Mouse (Mus musculus) T-helper 1 cell (primary cell): ENCODE data around the gene Snap91.

Source experiments
- in situ Hi-C: fragments of 300-600 bp; cut with MboI, MseI; formaldehyde crosslinking; loops from one replicate; pipeline ENCODE4 v1.15.1; 2025; ENCODE audit warnings: high pct_unique_total_duplicates

Gene Snap91

DNA sequence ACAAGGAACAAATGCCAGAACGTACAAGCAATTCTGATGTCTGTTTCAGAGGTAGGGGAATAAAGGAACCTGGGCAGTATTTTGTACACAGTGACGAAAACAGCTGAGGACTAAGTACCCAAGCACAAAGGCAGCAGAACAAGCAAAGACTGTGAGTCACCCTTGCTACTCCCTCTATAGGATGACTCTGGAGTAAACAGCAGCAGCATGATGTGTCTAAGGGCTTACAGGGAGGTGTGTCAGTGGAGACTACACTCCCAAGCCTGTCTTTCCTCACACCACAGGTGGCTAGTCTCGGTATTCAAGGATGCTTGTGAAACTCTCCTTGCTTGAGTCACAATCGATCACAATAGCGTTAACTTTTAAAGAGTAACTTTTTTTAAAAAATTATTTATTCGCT, 66.1 kb downstream of the Snap91 start:
- in situ Hi-C loops: no loop called here

DNA sequence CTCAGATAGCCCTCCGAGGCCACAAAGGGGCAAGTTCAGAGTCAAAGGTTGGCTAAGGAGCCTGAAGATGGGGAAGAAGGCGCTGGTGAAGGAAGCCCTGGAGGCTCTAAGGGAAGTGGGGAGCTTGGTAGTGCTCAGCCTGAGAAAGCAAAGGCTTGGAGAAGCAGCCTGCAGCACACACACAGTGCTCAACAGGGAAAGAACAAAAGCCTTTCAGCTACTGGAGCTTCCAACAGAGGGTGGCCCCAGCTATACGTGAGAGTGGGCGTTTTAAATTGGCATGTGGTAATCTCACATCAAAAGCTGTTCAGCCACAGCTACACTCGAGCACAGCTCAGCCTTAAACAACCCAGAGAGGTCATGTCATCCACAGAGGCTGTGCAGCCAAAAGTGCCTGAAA, 67.1 kb downstream of the Snap91 start:
- in situ Hi-C loops: no loop called here

DNA sequence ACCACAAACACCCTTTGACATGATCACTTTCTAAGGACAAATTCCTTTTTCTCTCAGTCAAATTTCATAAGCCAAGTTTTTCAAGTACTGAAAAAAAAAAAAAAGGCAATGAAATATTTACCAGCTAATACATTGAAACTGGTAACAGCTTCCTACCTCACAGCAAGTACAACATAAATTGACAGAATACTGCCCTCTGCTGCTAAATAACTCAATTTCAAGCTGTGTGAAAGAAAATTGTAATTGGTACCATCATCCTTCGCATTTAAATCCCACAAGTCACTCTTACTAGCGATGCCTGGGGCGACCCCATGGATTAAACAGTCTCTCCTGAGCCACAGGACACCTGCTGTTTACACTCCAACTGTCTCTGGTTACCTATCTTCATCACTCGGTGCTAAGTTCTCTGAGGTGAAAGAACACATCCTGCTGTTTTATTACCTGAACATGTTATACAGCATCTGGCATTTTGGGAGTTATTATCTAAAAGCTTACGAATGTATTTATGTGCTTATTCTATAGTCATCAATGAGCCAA, 69.7 kb downstream of the Snap91 start:
- in situ Hi-C loops: no loop called here

DNA sequence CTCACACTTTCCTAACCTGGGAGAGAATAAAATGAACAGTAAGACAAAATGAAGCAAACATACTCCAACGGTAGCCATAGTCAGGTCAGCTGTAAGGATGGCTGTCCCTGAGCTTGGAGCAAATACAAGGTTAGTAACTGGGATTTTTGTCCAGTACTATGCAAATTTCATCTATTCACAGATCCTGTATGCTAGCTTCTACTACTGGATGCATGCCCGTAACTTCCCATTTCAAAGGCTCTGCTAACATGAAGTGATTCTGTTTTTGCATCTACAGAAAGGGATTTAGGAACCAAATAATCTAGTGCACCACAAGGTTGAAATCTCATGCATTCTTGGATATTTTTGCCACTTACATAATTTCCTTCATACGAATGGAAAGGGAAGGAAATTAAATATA, 70.2 kb downstream of the Snap91 start:
- in situ Hi-C loops: no loop called here

DNA sequence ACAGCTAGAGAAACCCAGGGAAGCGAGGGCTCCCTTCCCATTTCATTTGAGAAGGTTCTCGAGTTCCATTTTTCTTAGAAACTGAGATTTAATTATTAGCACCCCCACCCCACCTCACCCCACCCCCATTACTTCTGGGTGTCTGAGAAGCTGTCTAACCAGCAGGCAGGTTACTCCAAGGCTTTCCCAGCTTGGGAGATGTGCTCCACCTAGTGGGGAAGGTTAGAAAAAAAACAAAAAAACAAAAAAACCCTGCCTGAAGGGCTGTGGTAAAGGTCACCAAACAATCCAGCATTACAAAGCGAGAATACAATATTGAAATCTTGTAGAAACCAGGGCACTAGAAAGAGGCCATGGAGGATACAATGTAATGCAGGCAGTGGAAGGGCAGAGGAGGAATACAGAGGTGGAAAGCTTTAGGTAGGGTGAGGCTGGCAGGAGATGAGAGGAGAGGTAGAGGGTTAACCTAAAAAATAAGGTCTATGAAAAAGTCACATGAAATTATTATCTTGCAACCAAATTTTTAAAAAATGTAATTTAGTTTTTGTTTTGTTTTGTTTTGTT, 79.8 kb downstream of the Snap91 start:
- in situ Hi-C loops: no loop called here

DNA sequence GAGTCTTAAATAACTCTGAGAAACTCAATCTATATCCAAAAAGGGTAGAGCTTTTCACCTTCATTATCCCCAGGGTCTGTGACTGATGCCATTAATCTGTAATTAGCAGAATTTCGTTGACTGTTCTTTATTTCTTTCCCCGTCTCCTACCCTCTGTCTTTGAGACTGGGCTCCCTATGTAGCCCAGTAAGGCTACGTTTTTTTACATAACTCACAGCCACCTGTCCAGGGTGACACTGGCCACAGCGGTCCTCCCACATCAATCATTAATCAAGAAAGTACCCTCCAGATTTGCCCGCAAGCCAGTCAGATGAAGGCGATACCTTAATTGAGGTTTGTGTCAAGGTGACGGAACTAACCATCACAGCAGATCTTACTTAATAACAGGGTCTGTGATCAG, 81.4 kb downstream of the Snap91 start:
- in situ Hi-C loops: no loop called here

DNA sequence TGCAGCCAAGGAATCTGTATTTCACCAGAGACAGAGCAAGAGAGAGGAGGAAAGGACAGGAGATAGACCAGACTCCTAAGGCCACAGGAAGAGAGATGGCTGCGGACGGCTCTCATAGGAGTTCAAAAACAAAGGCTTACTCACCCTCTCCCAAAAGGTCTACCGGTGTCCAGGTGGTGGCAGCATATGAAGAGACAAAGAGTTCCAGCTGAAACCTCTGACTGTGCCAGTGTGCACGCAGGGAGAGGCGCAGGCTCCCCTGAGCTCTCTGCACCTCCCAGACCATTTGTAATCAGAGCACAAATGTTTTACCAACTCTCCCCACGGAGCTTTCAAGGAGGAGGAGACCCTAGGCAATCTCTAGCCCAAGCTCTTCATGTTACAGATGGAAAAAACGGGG, 81.8 kb downstream of the Snap91 start:
- in situ Hi-C loops: no loop called here

DNA sequence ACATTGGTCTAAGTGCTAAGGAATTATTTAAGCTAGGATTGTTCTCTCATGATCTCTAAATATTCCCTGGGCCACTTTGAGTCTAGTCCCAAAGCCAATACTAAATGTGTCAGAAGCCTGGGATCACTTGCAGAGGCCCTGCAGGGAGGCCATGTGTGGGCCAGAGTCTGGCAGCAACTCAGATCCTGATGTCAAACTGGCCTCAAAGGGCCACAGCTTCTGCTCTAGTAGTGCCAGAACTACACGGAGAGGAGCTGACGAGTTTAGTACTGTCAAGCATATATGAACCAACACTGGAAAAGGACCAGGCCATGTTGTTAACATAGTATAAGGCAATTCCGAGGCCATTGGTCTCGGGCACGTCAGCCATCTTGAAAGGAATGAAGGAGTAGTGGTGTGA, 82.3 kb downstream of the Snap91 start:
- in situ Hi-C loops: no loop called here

DNA sequence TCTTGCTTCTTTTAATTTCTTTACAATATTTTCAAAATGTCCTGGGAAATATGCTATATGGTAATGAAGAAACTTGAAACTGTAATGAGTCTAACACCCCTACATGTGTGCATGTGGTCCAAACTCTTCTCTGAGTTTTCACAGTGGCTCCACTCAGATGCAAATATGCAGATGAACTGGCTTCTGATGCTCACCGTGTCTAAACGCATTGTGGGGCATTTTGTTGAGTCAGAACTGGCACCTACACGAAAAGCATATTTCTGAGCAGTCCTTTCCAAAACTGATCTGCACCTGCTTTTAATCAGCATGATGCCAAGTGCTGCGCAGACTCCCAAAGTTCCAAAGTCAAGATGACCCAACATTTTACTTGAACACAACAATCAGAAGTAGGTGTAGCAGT, 82.9 kb downstream of the Snap91 start:
- in situ Hi-C loops: no loop called here

DNA sequence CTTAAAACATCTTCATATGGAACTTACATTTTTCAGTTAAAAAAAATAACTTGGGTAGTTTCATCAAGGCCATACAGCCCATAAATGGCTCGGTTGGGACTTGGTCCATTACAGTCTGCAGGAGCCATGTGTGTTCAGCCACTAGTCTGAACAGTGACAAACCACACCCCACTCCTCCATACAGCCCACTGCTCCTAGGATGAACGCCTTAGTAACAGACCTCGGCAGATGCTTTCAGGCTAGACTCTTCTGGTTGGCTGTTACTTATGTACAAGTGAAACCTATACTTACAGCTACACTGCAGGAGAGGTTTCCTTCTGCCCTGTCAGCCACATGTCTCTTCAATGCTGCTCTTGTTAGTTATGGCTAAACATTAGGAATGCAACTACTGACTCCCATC, 85.2 kb downstream of the Snap91 start:
- in situ Hi-C loops: no loop called here

DNA sequence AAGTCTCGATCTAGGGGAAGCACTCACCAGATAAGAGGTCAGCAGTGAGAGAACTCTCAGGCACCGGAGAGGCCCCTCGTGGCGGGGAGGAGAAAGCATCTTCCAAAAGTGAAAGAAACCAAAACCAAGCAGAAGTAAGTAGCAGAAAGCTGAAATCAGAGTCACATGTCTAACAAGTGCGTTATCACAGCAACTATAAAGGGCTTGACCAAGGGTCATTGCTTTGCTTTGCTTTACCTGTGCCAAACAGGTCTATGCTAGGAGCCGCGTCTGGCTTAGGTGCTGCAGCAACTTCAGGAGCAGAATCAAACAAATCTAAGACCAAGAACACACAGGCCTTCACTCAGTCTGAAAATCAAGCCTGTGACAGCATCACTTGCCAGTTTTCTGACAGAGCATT, 88.5 kb downstream of the Snap91 start:
- in situ Hi-C loops: no loop called here

DNA sequence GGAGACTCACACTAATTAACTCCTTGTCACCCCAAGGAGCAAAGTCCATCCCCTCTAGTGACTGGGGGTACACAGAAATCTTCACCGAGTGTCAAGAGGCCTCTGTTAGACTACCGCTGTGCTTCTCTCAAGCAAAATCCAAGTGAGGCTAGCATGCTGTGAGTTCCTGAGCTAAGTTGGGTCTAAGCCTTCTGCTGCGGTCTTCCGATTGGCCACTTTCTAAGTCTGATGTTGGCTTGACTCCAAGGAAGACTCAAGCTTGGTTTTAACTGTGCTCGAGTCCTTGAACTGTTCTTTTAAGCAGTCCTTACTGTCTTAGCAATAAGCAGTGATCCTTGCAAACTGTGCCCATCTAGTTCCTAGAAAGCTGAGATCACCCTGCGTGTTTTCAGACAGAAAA, 91.3 kb downstream of the Snap91 start:
- in situ Hi-C loops: loop anchor here (10.0 kb wide), 1 partner anchor 1594 kb away; no protein-coding TSS in a partner anchor

DNA sequence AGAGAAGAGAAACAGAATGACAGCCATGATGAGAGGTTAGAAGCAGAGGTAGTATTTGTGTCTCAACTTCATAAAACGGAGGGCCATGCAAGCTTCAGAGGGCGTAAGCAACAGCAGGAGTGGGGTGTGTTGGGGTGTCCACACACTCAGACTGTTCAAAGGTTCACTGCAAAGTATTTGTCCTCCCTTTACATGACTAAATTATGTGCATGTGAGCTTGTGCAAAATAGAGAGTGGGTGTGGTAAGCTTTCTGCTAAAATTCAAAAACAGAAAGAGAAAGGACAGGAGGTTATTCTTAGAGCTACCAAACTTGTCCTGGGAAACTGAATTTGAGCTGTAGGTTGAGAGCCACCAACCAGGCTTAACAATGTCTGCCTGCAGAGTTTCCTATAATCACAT, 97.6 kb downstream of the Snap91 start:
- in situ Hi-C loops: loop anchor here (10.0 kb wide), 1 partner anchor 1588 kb away; no protein-coding TSS in a partner anchor

DNA sequence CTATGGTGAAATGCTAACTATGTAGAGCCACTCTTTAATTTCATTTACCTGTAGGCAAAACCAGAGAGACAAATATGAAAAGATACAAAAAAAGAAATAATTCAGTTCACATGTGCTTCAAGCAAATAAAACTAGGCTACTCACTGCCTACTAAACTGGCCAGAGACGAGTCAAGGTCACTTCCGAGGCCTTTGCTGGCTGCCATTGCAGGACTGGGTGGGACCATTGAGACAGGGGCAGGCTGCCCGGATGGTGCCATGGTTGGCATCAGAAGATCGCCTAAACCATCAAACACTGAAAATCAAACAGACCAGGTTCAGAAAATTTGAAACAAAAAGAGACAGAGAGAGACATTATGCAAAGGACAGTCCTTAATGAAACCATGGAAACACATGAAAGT, 99.0 kb downstream of the Snap91 start:
- in situ Hi-C loops: loop anchor here (10.0 kb wide), 1 partner anchor 1587 kb away; no protein-coding TSS in a partner anchor

DNA sequence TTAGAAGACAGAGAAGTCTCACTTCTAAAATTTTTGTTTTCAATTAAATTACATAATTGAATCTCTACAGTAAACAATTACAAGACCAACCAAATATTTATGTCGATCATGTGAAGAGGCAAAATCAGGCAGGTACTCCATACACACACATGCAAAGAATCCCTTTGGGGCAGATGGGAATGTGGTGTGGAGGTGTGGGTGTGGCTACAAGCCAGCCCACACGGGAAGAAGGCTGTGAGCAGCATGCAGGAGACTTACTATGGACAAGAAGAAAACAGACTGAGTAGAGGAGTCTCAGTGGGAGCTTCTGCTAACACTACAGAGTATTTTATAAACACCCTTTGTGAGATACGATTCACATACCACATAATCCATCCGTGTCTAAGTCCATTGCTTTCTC, 102.2 kb downstream of the Snap91 start:
- in situ Hi-C loops: no loop called here

DNA sequence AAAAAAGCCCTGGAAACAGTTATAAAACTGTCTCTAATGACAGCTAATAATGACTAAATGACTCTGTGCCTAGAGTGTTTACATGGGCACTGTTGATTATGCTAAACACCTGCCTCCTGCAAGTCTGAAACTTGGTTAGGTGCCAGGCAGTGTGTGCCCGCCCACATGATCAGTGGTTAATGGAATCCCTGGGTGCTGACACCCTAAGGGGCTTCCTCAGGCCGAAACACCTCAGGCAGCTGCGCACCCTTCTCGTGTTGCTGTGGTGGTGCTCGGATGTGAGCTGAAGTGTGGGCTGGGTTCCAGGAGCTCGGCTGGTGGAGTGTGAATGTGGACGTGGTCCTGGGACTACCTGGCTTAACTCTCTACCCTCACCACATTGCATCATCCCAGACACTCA, 103.1 kb downstream of the Snap91 start:
- in situ Hi-C loops: no loop called here

DNA sequence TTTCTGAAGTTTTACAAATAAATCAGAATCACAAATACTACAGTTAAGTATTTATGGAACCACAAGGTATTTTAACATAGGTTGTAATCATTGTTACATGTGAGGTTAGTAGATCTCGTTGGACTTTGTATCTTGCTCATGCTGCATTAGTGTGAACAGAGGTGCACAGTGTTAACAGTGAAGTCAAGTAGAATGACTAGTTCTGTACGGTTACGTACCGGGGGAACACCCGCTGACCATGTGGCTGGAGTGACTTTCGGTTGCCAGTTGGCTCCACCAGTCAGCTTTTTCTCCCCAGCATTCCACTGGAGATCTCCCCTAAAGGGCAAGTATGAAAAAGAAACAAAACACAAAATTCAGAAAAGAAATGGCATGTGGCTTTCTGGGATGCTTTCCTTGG, 105.1 kb downstream of the Snap91 start:
- in situ Hi-C loops: no loop called here

DNA sequence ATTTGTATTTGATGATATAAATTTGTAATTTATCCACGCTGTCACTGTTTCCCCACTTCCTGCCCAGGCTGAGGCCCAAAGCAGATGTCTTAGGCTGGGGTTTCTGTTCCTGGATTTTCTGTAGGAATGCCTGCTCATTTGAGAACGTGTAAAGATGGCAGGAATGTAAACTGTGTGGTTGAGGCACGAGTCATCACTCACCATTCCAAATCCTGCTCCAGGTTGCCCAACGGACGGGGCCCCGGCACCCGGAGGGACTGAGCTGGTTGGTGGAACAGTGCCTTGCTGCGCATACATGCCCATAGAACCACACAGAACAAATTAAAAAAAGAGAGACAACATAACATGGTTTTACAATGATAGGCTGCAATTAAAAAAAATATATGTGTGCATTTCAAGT, 106.5 kb downstream of the Snap91 start:
- in situ Hi-C loops: no loop called here

DNA sequence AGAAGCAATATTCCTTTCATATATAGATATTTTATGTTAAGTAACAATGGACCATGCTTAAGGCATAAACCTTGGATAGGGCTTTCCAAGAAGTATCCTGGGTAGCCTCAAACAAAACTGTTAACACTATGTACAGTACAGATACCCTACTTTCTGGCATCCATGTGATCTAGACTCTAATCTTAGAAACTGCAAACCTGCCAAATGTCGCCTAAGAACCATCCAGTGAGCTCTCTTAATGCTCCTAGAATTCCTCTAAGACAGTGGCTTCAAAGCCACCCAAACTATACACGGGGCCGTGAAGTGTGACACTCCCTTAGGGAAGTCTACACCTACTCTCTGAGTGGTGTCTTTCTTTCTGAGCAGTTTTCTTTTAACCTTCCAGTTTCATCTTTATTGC, 107.6 kb downstream of the Snap91 start:
- in situ Hi-C loops: no loop called here

DNA sequence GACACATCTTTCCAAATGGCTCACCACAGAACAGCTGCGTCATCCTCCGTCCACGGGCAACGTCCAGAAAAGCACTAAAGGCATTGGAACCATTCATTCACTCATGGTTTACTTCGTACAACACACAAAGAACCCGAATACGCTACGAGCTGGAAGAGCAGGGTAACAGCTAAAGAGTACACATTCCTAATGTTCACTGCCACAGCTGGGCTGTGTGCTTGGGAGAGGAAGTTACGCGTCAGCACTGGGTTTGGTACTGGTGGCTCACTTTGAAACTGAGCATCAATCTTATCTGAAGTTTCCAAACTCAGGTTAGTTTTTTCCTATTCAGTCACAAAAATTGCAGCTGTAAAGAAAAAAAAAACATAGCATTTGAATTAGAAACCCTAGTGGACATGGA, 113.5 kb downstream of the Snap91 start:
- in situ Hi-C loops: no loop called here

DNA sequence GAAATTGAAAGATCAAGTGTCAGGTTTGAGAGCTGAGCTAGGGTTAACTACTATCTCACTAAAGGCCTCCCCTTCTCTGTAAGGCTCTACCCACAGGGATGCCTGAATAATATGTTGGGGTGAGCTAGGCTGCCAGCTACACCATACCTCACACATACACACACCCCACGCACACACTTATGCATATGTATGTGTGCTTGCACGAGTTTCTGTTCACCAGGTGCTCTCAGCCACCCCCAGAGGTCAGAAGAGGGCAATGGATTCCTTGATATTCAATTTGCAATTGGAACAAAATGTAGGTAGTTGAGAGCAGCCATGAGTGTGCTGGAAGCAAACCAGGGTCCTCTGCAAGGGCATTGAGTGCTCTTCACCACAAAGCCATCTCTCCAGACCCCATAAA, 116.5 kb downstream of the Snap91 start:
- in situ Hi-C loops: no loop called here

DNA sequence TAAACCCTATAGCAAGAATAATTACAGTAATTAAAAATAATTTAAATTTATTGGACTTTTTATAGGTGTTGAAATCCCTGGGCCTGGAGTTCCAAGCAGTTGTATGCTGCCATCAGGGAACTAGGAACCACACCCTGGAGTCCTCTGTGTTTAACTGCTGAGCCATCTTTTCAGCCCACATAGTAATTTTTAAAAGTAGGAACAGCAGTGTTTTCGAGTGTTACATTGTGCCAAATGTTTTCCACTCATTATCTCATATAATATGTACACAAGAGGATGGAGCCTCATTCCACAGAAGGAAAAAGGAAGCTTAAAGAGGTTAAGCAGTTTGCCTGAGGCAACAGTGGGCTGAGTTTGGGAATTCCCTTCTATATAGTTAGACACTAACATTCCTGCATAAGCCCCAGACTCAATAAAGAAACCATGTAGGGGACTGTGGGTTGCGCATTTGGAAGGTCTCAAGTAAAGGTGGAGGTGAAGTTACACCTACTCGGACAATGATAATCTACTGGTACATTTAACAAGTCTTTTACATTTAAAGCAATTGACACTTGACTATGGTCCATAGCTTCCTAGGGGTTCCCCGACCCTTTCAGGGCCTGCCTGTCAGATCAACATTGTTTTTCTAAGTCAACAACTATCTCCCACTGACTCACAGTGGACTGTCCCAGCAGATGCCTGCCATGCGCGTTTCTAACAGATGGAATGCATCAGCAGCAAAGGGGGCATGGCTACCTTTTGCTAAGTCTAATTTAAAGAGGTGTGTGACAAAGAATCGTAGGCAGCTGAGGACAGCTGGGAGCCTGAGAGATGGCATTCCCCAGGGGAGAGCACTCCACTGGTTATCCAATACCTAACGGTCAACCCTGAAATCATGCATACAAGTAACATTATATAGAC, 117.7 kb downstream of the Snap91 start:
- in situ Hi-C loops: no loop called here

DNA sequence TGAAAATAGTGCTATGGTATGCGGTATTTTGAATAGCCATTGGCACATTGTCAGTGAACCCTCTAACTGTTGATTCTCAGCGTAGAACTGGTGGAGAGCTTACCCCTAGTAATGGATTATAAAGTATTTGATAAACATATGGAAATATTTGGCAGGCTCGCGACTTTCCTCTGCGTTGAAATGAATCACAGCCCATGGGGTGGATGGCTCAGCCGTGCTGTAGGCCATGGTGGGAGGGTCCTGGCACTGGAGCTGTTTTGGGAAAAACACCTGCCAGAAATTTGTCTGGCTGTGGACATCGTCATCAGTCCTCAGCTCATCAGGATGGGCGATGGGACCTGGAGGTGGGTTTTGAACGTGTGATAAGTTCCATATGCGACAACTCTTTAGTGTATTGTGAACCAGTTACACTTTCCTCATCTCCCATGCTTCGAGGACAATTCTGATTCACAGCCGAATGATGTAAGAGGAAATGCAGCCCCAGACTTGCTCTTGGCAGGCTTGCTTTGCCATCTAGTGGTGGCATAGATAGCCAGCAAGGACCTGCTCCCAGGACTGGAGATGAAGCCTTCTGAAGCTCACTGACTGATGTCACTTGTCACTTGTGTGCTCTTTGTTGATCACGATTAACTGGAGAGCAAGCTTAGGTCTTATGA, 134.4 kb downstream of the Snap91 start:
- in situ Hi-C loops: no loop called here
